Mouse (Mus musculus) ES-E14 (cell line): ENCODE results near the gene Foxj1. TPM values are rescaled to one million over a fixed set of nuclear protein-coding genes. Genes with fewer than 3 reads are reported as not detected.
"Not testable (repeated sequence)": the region's sequence is repeated elsewhere in the genome, so short reads cannot be mapped to it uniquely, and the experiment has no call there.

Experiments
- DNase-seq: peaks from one replicate; pipeline ENCODE4 v3.0.0-alpha.2; 2013; ENCODE audit warnings: low read depth, low spot score
- H3K27ac ChIP-seq: 2 replicates; pipeline ENCODE4 v1.5.1; 2012; ENCODE audit warnings: low read depth, mild to moderate bottlenecking, low read length, moderate library complexity, mixed read lengths; ENCODE audit not compliant: poor library complexity, insufficient read depth, severe bottlenecking
- H3K36me3 ChIP-seq: 2 replicates; pipeline ENCODE4 v1.6.1; 2012; ENCODE audit warnings: mild to moderate bottlenecking, low read length, moderate library complexity, mixed read lengths; ENCODE audit not compliant: control insufficient read depth, poor library complexity, insufficient read depth, severe bottlenecking
- H3K4me1 ChIP-seq, 2 experiments: fragments of 150-350 bp in 1 of 2; sonication (generic) in 1 of 2; 2 replicates each; pipeline ENCODE4 v1.6.1; 2012; ENCODE audit warnings: low read length in 2 of 2, mild to moderate bottlenecking in 1 of 2, mixed read lengths in 1 of 2; ENCODE audit not compliant: control insufficient read depth in 2 of 2, insufficient read depth in 2 of 2, poor library complexity in 1 of 2
- H3K4me3 ChIP-seq, 2 experiments: fragments of 150-350 bp in 1 of 2; sonication (generic) in 1 of 2; 2 replicates each; pipeline ENCODE4 v1.5.1; 2012; ENCODE audit warnings: low read length in 2 of 2, low read depth in 1 of 2, mild to moderate bottlenecking in 1 of 2, mixed read lengths in 1 of 2; ENCODE audit not compliant: insufficient read depth in 1 of 2, poor library complexity in 1 of 2, severe bottlenecking in 1 of 2
- H3K9ac ChIP-seq: 2 replicates; pipeline ENCODE4 v1.6.1; 2012; ENCODE audit warnings: low read depth, mild to moderate bottlenecking, low read length, mixed read lengths; ENCODE audit not compliant: poor library complexity, insufficient read depth, severe bottlenecking
- H3K9me3 ChIP-seq: fragments of 150-350 bp; sonication (generic); 2 replicates; pipeline ENCODE4 v1.6.1; 2012; ENCODE audit warnings: low read depth, mild to moderate bottlenecking, low read length; ENCODE audit not compliant: control insufficient read depth, insufficient read depth
- CHD2 ChIP-seq: IDR thresholded peaks from 2 replicates; pipeline ENCODE4 v1.6.1; 2014; ENCODE audit warnings: mild to moderate bottlenecking, low read depth, low read length, inconsistent platforms
- HCFC1 ChIP-seq: IDR thresholded peaks from 2 replicates; pipeline ENCODE4 v1.6.1; 2012; ENCODE audit warnings: low read length, inconsistent platforms, borderline replicate concordance; ENCODE audit not compliant: insufficient read depth
- MAFK ChIP-seq: IDR thresholded peaks from 2 replicates; pipeline ENCODE4 v1.6.1; 2014; ENCODE audit warnings: mild to moderate bottlenecking, low read depth, low read length, inconsistent platforms; ENCODE audit not compliant: insufficient read depth
- ZC3H11A ChIP-seq: IDR thresholded peaks from 2 replicates; pipeline ENCODE4 v1.6.1; 2012; ENCODE audit warnings: low read depth, mild to moderate bottlenecking, inconsistent platforms, low read length, borderline replicate concordance
- ZNF384 ChIP-seq: IDR thresholded peaks from 2 replicates; pipeline ENCODE4 v1.6.1; 2012; ENCODE audit warnings: low read depth, low read length, inconsistent platforms
- in situ Hi-C, 2 experiments: fragments of 600-800 bp; cut with MboI; formaldehyde crosslinking; loops; one replicate each; pipeline ENCODE4 v1.15.1; 2025; ENCODE audit warnings: low sequenced_read_pairs in 2 of 2, inconsistent platforms in 1 of 2; ENCODE audit not compliant: unreplicated experiment in 2 of 2
- total RNA-seq: library from RNA; depleted of rRNA; stranded (reverse); fragments of 300-350 nt; gene quantifications from 2 replicates; pipeline ENCODE4 v1.2.3, GENCODE M21; 2012

The Foxj1 gene
- total RNA-seq, 1 experiment, result 0.67 TPM

- H3K9me3 ChIP-seq, result no peaks in the 10 kb centered on the region
Observed at GRCm38 (mm10) chr11:116368116-116368515, 32.9 kb upstream of the Foxj1 start.

GRCm38 (mm10) chr11:116366647-116367046 lies 31.4 kb upstream of the Foxj1 start:
- H3K9ac ChIP-seq, result no peak overlapping the region
- in situ Hi-C loops, result no loop called here
- no peaks in the 10 kb centered on the region for H3K36me3 ChIP-seq
- TF ChIP-seq ZC3H11A (no peak), ZNF384 (no peak), CHD2 (no peak), MAFK (no peak), HCFC1 (no peak)
- no peaks in the 10 kb centered on the region for H3K9me3 ChIP-seq
- no peak for DNase-seq
- no peak overlapping the region for H3K27ac ChIP-seq
- H3K4me1 ChIP-seq, result peaks cover 0 to 8% of the 10 kb centered on the region in 2 experiments; a peak in 2 of 4 replicates
- no peak overlapping the region for H3K4me3 ChIP-seq

More at GRCm38 (mm10) chr11:116368116-116368515, 32.9 kb upstream of the Foxj1 start:
- Histone ChIP-seq H3K9ac (no peak overlapping the region), H3K4me1 (peaks cover 0 to 8% of the 10 kb centered on the region in 2 experiments; a peak in 2 of 4 replicates), H3K36me3 (no peaks in the 10 kb centered on the region), H3K4me3 (no peak overlapping the region), H3K27ac (no peak overlapping the region)
- in situ Hi-C loops, result no loop called here
- TF ChIP-seq ZNF384 (no peak), HCFC1 (no peak), CHD2 (no peak), ZC3H11A (peak; percentile 73; the same call in 1 of the 2 replicates), MAFK (0 out of 2 replicates have a peak, but pooled peaks have one; percentile 43)
- peak; percentile 80 for DNase-seq

- H3K4me3 ChIP-seq, result no peak overlapping the region
- H3K9ac ChIP-seq, result no peak overlapping the region
- in situ Hi-C loops, result no loop called here
- TF ChIP-seq HCFC1 (no peak), CHD2 (no peak), ZNF384 (no peak), MAFK (no peak), ZC3H11A (no peak)
- H3K27ac ChIP-seq, result no peak overlapping the region
- no peaks in the 10 kb centered on the region for H3K9me3 ChIP-seq
- peaks cover 0 to 4% of the 10 kb centered on the region in 2 experiments; a peak in 1 of 4 replicates for H3K4me1 ChIP-seq
- H3K36me3 ChIP-seq, result no peaks in the 10 kb centered on the region
- DNase-seq, result no peak
Observed at GRCm38 (mm10) chr11:116366124-116366523, 30.9 kb upstream of the Foxj1 start.

GRCm38 (mm10) chr11:116365432-116365831 lies 30.2 kb upstream of the Foxj1 start:
- no peak for DNase-seq
- no peak overlapping the region for H3K9ac ChIP-seq
- in situ Hi-C loops, result no loop called here

GRCm38 (mm10) chr11:116362015-116362414 lies 26.8 kb upstream of the Foxj1 start:
- H3K4me1 ChIP-seq, result peaks cover 0 to 2% of the 10 kb centered on the region in 2 experiments; a peak in 1 of 4 replicates
- no peak for DNase-seq
- no peak for TF ChIP-seq ZNF384
- TF ChIP-seq HCFC1, result no peak
- no peak for TF ChIP-seq MAFK
- TF ChIP-seq CHD2, result no peak
- TF ChIP-seq ZC3H11A, result no peak
- in situ Hi-C loops, result no loop called here
- no peak overlapping the region for H3K9ac ChIP-seq
- no peak overlapping the region for H3K27ac ChIP-seq
- H3K9me3 ChIP-seq, result no peaks in the 10 kb centered on the region
- H3K4me3 ChIP-seq, result no peak overlapping the region
- peaks cover 2% of the 10 kb centered on the region; the same call in 1 of the 2 replicates for H3K36me3 ChIP-seq

More at GRCm38 (mm10) chr11:116365432-116365831, 30.2 kb upstream of the Foxj1 start:
- no peaks in the 10 kb centered on the region for H3K9me3 ChIP-seq
- H3K4me1 ChIP-seq, result peaks cover 0 to 4% of the 10 kb centered on the region in 2 experiments; a peak in 1 of 4 replicates
- no peak overlapping the region for H3K4me3 ChIP-seq
- H3K36me3 ChIP-seq, result no peaks in the 10 kb centered on the region
- TF ChIP-seq CHD2 (no peak), HCFC1 (no peak), MAFK (no peak), ZNF384 (no peak), ZC3H11A (no peak)
- no peak overlapping the region for H3K27ac ChIP-seq

GRCm38 (mm10) chr11:116360915-116361314 lies 25.7 kb upstream of the Foxj1 start:
- in situ Hi-C loops, H3K9me3 ChIP-seq, H3K4me3 ChIP-seq, H3K27ac ChIP-seq, H3K36me3 ChIP-seq, H3K4me1 ChIP-seq, H3K9ac ChIP-seq, DNase-seq: not testable (repeated sequence)
